Comparison of ENCODE assay signal across 1 mouse cellular context in genomic region chr15:9070912-9071555, GRCm38 (mm10).
A peak's percentile ranks its signal among the peaks of the same experiment; 100 is the strongest.
TF ChIP-seq lines count a peak whose summit lies in the region.

Gene Nadk2 (plus strand): TSS chr15:9071260.

TF ChIP-seq in MEL, 35 proteins besides CTCF, POLR2A, EP300 and RAD21 (continued from another document):
- TF ChIP-seq ZKSCAN1 (IDR thresholded peaks at IDR 0.05; ENCODE audit: low read depth, low read length) = no peak
- no peak for TF ChIP-seq POLR2AphosphoS5 (IDR thresholded peaks at IDR 0.05; ENCODE audit: borderline replicate concordance, low read depth, low read length)
- peak; percentile 21; the same call in 1 of the 2 replicates for TF ChIP-seq ETS1 (IDR thresholded peaks at IDR 0.05; ENCODE audit: low read depth, low read length)
- TF ChIP-seq SMC3 (IDR thresholded peaks at IDR 0.05; ENCODE audit: low read depth, low read length) = no peak
TF ChIP-seq in MEL: peak in this region for 14.
